Mouse (Mus musculus) myocyte (in vitro differentiated cells): Measurements from ENCODE around the gene Plxnb1.

Experiments used
- E2F4 ChIP-seq: IDR thresholded peaks from one replicate; pipeline ENCODE4 v1.6.1; 2011; ENCODE audit warnings: mild to moderate bottlenecking, control low read depth, moderate library complexity; ENCODE audit not compliant: insufficient read depth
- MAX ChIP-seq: IDR thresholded peaks from one replicate; pipeline ENCODE4 v1.6.1; 2011; ENCODE audit warnings: low read depth, mild to moderate bottlenecking, control low read depth
- MYOD1 ChIP-seq, 3 experiments: IDR thresholded peaks; one replicate each; pipeline ENCODE4 v1.6.1; 2011; ENCODE audit warnings: control low read depth in 2 of 3, low read depth in 2 of 3, mild to moderate bottlenecking in 2 of 3, moderate library complexity in 1 of 3; ENCODE audit not compliant: insufficient read length in 2 of 3, control insufficient read depth in 1 of 3
- MYOG ChIP-seq, 3 experiments: IDR thresholded peaks; one replicate each; pipeline ENCODE4 v1.6.1; 2011; ENCODE audit warnings: control low read depth in 2 of 3, low read depth in 2 of 3, mild to moderate bottlenecking in 2 of 3; ENCODE audit not compliant: insufficient read length in 2 of 3, control insufficient read depth in 1 of 3, insufficient read depth in 1 of 3
- POLR2A ChIP-seq: IDR thresholded peaks from one replicate; pipeline ENCODE4 v1.6.1; 2011; ENCODE audit warnings: low read depth, mild to moderate bottlenecking, control low read depth, moderate library complexity; ENCODE audit not compliant: insufficient read length
- POLR2AphosphoS2 ChIP-seq: IDR thresholded peaks from one replicate; pipeline ENCODE4 v1.6.1; 2011; ENCODE audit warnings: low read depth, control low read depth; ENCODE audit not compliant: insufficient read length
- REST ChIP-seq: IDR thresholded peaks from one replicate; pipeline ENCODE4 v1.6.1; 2011; ENCODE audit warnings: mild to moderate bottlenecking, control low read depth, moderate library complexity; ENCODE audit not compliant: insufficient read depth, insufficient read length
- TCF3 ChIP-seq: IDR thresholded peaks from one replicate; pipeline ENCODE4 v1.6.1; 2011; ENCODE audit warnings: low read depth, control low read depth; ENCODE audit not compliant: insufficient read length
- USF1 ChIP-seq: IDR thresholded peaks from one replicate; pipeline ENCODE4 v1.6.1; 2011; ENCODE audit warnings: low read depth, mild to moderate bottlenecking, control low read depth, moderate library complexity

GRCm38 (mm10) chr9:109098366-109098765 is 3.2 kb downstream of the Plxnb1 start:
- TF ChIP-seq TCF3 (no peak), REST (no peak), POLR2A (no peak), USF1 (no peak), MYOG (IDR thresholded peaks at IDR 0.05; ENCODE audit: control insufficient read depth in 1 of 3, insufficient read depth in 1 of 3, insufficient read length in 2 of 3, low read depth in 2 of 3) (no peak), POLR2AphosphoS2 (no peak), MYOD1 (IDR thresholded peaks at IDR 0.05; ENCODE audit: control insufficient read depth in 1 of 3, insufficient read length in 2 of 3, low read depth in 2 of 3) (no peak), E2F4 (no peak), MAX (no peak)
